Mouse (Mus musculus) stomach, postnatal 0 days (tissue): ENCODE data around the gene Abcc4.

ENCODE experiments used
- CTCF ChIP-seq: IDR thresholded peaks from 2 replicates; pipeline ENCODE4 v1.5.1; 2016; ENCODE audit warnings: antibody characterized with exemption, low read depth, mild to moderate bottlenecking, moderate library complexity
- EP300 ChIP-seq: optimal IDR thresholded peaks from 2 replicates; pipeline ENCODE3; 2016; ENCODE audit warnings: antibody characterized with exemption

GRCm38 (mm10) chr14:118737251-118737888 lies 31.4 kb upstream of the Abcc4 start:
- TF ChIP-seq CTCF (no peak), EP300 (no peak)
